Mouse (Mus musculus): ENCODE measurements around the gene Tspan14. TPM values are rescaled to one million over a fixed set of nuclear protein-coding genes. Genes with fewer than 3 reads are reported as not detected.
A peak's percentile ranks its signal among the peaks of the same experiment; 100 is the strongest.

The Tspan14 gene
- 101 and 105 TPM in 2 replicates for polyA plus RNA-seq (2014; fragmentation: Nextera tagmentation; extraction: Ambion mirVana)

DNA sequence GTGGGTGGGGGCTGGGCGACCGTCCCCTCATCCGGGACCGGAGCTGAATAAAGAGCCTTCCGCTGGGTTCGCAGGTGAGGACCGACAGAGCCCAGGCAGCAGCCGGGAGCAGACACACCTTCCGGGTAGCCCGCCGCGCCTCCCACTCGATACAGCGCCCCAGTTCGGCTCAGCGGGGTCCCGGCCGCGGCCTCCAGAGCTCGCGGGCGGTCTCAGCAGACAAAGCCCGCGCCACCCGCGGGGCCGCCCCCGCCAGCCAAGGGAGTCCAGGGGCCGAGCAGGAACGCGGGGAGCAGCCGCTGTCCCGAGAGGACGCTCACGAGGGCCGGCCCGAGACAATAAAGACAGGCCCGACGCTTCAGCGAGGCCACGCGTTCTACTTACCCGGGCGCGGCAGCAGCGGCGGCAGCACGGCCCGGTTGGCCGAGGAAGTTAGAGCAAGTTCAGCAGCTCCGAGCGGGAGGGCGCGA is at the start of gene Tspan14:
Gene Tspan14 (minus strand): TSS at position 416 of the 470 bp plus-strand sequence.
- H3K4me2 ChIP-seq (ENCODE audit: low read length): peak within 1 kb of the TSS; percentile 89
- no peaks in the 10 kb centered on the region for H3K9me3 ChIP-seq (replicated peaks; ENCODE audit: control insufficient read depth, low read length)
- 1% methylated on average over 50 of the region's 54 CpGs for WGBS
- H3K4me3 ChIP-seq (ENCODE audit: low read depth, low read length): peak within 1 kb of the TSS; percentile 92
- DNase-seq (ENCODE audit: low spot score): no peak
- H3K27me3 ChIP-seq (replicated peaks; ENCODE audit: control insufficient read depth, insufficient read depth, low read length): no peaks in the 10 kb centered on the region
- ATAC-seq: no peak
- peak within 1 kb of the TSS; percentile 93 for H3K9ac ChIP-seq (ENCODE audit: low read length)
- H3K4me1 ChIP-seq (ENCODE audit: control insufficient read depth, insufficient read depth, low read length): peaks cover 28% of the 10 kb centered on the region
- H3K27ac ChIP-seq (ENCODE audit: low read depth, low read length): peak within 1 kb of the TSS; percentile 87
- no peaks in the 10 kb centered on the region for H3K36me3 ChIP-seq (ENCODE audit: control insufficient read depth, insufficient read depth, low read length)

DNA sequence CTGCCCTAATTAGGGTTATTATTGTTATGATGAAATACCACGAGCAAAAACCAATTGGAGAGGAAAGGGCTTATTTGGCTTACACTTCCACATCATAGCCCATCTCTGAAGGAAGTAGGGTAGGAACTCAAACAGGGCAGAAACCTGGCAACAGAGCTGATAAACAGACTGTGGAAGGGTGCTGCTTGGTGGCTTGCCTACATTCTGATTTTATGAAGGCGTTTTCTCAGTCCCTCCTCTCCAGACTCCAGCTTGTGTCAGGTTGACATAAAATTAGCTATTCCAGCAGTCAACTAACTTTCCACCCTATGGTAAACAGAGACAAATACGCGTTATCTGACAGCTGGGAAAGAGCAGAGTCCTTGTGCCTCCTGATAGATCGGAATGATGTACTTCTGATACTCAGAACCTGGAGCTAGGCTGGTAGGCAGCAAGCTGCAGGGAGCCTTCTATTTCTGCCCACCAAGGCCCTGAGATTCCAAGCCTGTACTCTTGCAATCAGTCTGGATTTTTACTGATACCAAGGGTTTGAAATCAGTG is 48.2 kb upstream of the Tspan14 start:
- Histone ChIP-seq H3K27ac (ENCODE audit: low read depth, low read length) (no peak overlapping the region), H3K9me3 (replicated peaks; ENCODE audit: control insufficient read depth, low read length) (no peaks in the 10 kb centered on the region), H3K36me3 (ENCODE audit: control insufficient read depth, insufficient read depth, low read length) (no peaks in the 10 kb centered on the region), H3K27me3 (replicated peaks; ENCODE audit: control insufficient read depth, insufficient read depth, low read length) (no peaks in the 10 kb centered on the region), H3K4me1 (ENCODE audit: control insufficient read depth, insufficient read depth, low read length) (peaks cover 3% of the 10 kb centered on the region; the same call in 1 of the 2 replicates), H3K9ac (ENCODE audit: low read length) (no peak overlapping the region), H3K4me2 (ENCODE audit: low read length) (no peak overlapping the region), H3K4me3 (ENCODE audit: low read depth, low read length) (no peak overlapping the region)
- ATAC-seq: no peak
- no peak for DNase-seq (ENCODE audit: low spot score)
- 72% methylated on average over 5 of the region's 5 CpGs for WGBS

DNA sequence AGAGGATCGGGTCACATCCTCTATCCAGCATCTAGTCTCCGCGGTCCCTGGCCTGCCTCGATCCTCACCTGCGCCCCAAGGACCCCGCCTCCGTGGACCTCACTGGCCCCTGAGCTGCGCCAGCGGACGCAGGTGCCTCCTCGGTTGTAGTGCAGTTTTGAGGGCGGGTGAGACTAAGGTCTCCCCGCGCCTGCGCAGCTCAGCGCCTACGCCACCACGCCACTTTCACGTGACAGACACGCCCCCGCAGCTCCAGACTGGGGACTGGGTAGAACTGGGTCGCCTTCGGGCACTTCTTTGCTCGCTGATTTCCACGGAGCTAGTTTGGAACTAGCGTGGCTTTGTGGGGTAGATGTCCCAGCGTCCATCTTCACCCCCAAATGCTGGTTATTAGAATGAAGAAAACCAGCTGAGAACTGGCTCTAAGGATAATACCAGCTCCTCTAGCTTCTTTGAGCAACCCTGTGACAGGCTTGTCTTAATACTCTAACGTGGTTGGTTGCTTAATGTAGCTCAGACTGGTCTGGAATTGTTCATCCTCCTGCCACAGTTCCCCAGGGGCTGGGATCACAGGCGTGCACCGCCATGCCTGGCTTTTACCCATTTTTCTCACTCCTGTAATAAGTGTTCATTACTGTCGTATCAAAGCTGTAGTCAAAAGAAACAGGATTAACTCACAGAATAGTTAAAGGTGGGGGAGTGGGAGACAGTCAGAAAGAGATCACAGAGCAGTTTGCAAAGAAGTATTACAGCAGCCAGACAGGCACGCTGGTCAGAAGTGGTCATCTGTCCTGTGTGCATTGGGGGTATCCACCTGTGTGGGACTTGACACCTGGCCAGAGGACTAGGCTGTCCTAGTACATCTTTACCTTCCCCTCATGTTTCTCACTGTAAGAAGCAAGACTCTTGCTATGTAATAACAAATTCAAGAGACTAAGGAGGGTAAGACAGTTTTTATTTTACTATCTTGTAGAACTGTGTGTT is 47.3 kb upstream of the Tspan14 start, which contains the start of gene Fam213a:
Gene Fam213a (minus strand): TSS at position 159 of the 984 bp plus-strand sequence.
- DNase-seq (ENCODE audit: low spot score) (peak; percentile 95), ATAC-seq (peak; percentile 99)
- no peaks in the 10 kb centered on the region for H3K27me3 ChIP-seq (replicated peaks; ENCODE audit: control insufficient read depth, insufficient read depth, low read length)
- H3K4me2 ChIP-seq (ENCODE audit: low read length): peak within 1 kb of the TSS; percentile 88
- no peaks in the 10 kb centered on the region for H3K36me3 ChIP-seq (ENCODE audit: control insufficient read depth, insufficient read depth, low read length)
- H3K9ac ChIP-seq (ENCODE audit: low read length): peak within 1 kb of the TSS; percentile 83
- H3K27ac ChIP-seq (ENCODE audit: low read depth, low read length): peak within 1 kb of the TSS; percentile 49
- H3K4me1 ChIP-seq (ENCODE audit: control insufficient read depth, insufficient read depth, low read length): peaks cover 3% of the 10 kb centered on the region; the same call in 1 of the 2 replicates
- WGBS: under 1% methylated on average over 32 of the region's 32 CpGs
- H3K4me3 ChIP-seq (ENCODE audit: low read depth, low read length): peak within 1 kb of the TSS; percentile 59
- H3K9me3 ChIP-seq (replicated peaks; ENCODE audit: control insufficient read depth, low read length): no peaks in the 10 kb centered on the region

DNA sequence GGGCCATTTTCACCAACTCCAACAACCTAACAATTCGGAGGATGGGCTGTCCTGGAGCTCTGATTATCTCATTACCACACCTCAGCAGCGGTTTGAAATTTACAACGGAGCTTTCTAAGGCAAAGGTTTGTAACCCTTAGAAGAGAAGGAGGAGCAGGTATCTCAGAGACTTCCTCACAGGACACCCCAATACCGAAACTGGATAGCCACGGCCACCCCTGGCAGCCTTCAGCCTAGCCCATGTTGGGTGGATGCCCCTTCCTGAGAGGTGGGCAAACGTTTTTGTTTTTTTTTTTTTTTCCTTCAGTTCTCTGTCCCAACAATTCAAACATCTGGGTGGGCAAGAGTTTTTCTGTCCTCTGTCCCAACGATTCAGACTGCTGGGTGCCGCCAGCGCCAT is 46.5 kb upstream of the Tspan14 start:
- H3K4me3 ChIP-seq (ENCODE audit: low read depth, low read length): peak overlapping the region; percentile 59
- 0 out of 2 replicates have a peak, but pooled peaks have one; percentile 0 for ATAC-seq
- no peaks in the 10 kb centered on the region for H3K36me3 ChIP-seq (ENCODE audit: control insufficient read depth, insufficient read depth, low read length)
- 16% methylated on average over 9 of the region's 9 CpGs for WGBS
- no peaks in the 10 kb centered on the region for H3K9me3 ChIP-seq (replicated peaks; ENCODE audit: control insufficient read depth, low read length)
- DNase-seq (ENCODE audit: low spot score): no peak
- H3K27ac ChIP-seq (ENCODE audit: low read depth, low read length): peak overlapping the region; percentile 49; the same call in 1 of the 2 replicates
- H3K4me2 ChIP-seq (ENCODE audit: low read length): peak overlapping the region; percentile 88
- peak overlapping the region; percentile 83 for H3K9ac ChIP-seq (ENCODE audit: low read length)
- H3K4me1 ChIP-seq (ENCODE audit: control insufficient read depth, insufficient read depth, low read length): peaks cover 3% of the 10 kb centered on the region; the same call in 1 of the 2 replicates
- H3K27me3 ChIP-seq (replicated peaks; ENCODE audit: control insufficient read depth, insufficient read depth, low read length): no peaks in the 10 kb centered on the region

DNA sequence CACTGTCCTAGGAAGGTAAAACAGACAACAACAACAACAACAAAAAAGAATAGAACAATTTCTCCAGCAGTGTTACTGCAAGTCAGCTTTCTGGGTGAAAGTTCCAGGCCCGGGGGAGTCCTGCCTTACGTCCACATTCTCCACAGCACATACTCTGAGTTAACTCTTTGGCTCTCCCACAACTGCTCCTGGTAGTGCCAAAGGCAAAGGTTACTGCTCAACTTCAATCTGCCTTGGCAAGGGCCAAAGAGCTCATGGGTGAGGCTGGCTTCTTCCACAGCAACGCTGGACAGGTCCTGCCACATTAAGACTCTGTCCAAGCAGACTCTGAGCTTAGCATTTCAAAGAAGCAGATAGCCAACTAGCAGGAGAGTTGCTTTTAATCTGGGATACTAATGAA is 45.3 kb upstream of the Tspan14 start:
- 87% methylated on average over 3 of the region's 3 CpGs for WGBS
- no peak overlapping the region for H3K4me3 ChIP-seq (ENCODE audit: low read depth, low read length)
- H3K36me3 ChIP-seq (ENCODE audit: control insufficient read depth, insufficient read depth, low read length): no peaks in the 10 kb centered on the region
- H3K27me3 ChIP-seq (replicated peaks; ENCODE audit: control insufficient read depth, insufficient read depth, low read length): no peaks in the 10 kb centered on the region
- H3K9me3 ChIP-seq (replicated peaks; ENCODE audit: control insufficient read depth, low read length): no peaks in the 10 kb centered on the region
- H3K9ac ChIP-seq (ENCODE audit: low read length): no peak overlapping the region
- no peak overlapping the region for H3K4me2 ChIP-seq (ENCODE audit: low read length)
- no peak for ATAC-seq
- no peak overlapping the region for H3K27ac ChIP-seq (ENCODE audit: low read depth, low read length)
- no peak for DNase-seq (ENCODE audit: low spot score)
- peaks cover 3% of the 10 kb centered on the region; the same call in 1 of the 2 replicates for H3K4me1 ChIP-seq (ENCODE audit: control insufficient read depth, insufficient read depth, low read length)

DNA sequence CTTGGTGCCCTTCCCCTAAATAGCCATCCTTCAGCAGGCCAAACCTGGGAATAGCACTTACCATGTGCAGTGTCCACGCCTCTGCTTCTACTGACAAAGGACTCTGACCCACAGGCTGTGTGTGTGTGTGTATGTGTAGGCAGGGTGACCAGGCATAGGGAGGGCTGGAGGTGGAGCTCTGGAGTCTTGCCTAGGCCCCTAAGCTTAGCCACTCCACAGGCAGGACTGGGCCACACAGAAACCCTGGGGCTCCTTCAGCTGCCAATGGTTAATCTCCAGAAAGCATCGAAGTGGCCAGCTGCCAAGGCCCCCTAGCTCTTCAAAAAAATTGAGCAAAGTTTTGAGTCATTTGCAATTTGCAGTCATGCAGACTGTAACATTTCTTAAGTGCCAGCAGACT is 41.5 kb upstream of the Tspan14 start:
- H3K9ac ChIP-seq (ENCODE audit: low read length): no peak overlapping the region
- 65% methylated on average over 2 of the region's 2 CpGs for WGBS
- DNase-seq (ENCODE audit: low spot score) (no peak), ATAC-seq (peak; percentile 47; the same call in 1 of the 2 replicates)
- no peaks in the 10 kb centered on the region for H3K9me3 ChIP-seq (replicated peaks; ENCODE audit: control insufficient read depth, low read length)
- no peak overlapping the region for H3K27ac ChIP-seq (ENCODE audit: low read depth, low read length)
- peaks cover 12% of the 10 kb centered on the region; the same call in 1 of the 2 replicates for H3K4me1 ChIP-seq (ENCODE audit: control insufficient read depth, insufficient read depth, low read length)
- no peaks in the 10 kb centered on the region for H3K36me3 ChIP-seq (ENCODE audit: control insufficient read depth, insufficient read depth, low read length)
- no peaks in the 10 kb centered on the region for H3K27me3 ChIP-seq (replicated peaks; ENCODE audit: control insufficient read depth, insufficient read depth, low read length)
- no peak overlapping the region for H3K4me2 ChIP-seq (ENCODE audit: low read length)
- no peak overlapping the region for H3K4me3 ChIP-seq (ENCODE audit: low read depth, low read length)

DNA sequence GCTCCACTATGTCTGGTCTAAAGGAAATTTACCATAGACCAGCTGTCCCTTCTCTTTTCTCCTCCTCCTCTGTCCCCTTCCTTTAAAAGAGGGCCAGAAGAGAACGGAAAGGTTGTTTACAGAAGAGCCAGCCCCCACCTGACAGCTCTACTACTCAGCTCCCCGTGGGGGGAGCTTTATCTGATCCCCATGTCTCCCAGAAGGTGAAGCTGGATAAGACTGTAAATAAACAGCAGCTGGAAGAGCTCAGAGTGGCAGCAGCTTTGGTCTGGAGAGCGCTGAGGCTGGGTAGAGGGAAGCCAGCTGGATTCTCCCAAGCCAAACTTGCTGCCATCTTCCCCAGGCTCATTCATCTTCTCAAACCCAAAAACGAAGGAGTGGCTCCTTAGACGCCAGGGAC is 41.0 kb upstream of the Tspan14 start:
- no peak for ATAC-seq
- Histone ChIP-seq H3K4me2 (ENCODE audit: low read length) (no peak overlapping the region), H3K4me3 (ENCODE audit: low read depth, low read length) (no peak overlapping the region), H3K9me3 (replicated peaks; ENCODE audit: control insufficient read depth, low read length) (no peaks in the 10 kb centered on the region), H3K27me3 (replicated peaks; ENCODE audit: control insufficient read depth, insufficient read depth, low read length) (no peaks in the 10 kb centered on the region), H3K36me3 (ENCODE audit: control insufficient read depth, insufficient read depth, low read length) (no peaks in the 10 kb centered on the region), H3K4me1 (ENCODE audit: control insufficient read depth, insufficient read depth, low read length) (peaks cover 10% of the 10 kb centered on the region; the same call in 1 of the 2 replicates), H3K9ac (ENCODE audit: low read length) (no peak overlapping the region), H3K27ac (ENCODE audit: low read depth, low read length) (no peak overlapping the region)
- no peak for DNase-seq (ENCODE audit: low spot score)
- WGBS: 50% methylated on average over 5 of the region's 5 CpGs

DNA sequence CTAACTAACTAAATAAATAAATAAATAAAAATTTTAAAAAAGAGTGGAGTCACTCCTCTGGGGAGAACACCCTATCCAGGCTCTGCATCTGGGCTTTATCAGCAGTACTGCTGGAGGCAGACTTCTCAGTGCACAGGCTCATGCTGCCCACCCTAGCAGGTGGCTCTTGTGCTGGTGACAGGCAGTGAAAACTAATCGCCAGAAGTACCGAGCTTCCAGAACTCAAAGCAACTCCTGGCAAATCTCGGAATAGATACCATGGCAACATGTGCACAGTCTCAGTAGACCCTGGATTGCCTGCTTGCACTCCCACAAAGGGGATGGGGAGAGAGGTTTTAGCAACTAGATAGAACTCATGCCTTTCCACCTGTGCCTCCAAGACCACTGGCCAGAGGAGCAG is 40.3 kb upstream of the Tspan14 start:
- ATAC-seq (no peak), DNase-seq (ENCODE audit: low spot score) (no peak)
- H3K27ac ChIP-seq (ENCODE audit: low read depth, low read length): no peak overlapping the region
- H3K36me3 ChIP-seq (ENCODE audit: control insufficient read depth, insufficient read depth, low read length): 0 out of 2 replicates have a peak, but pooled peaks cover 6% of the 10 kb centered on the region
- H3K9me3 ChIP-seq (replicated peaks; ENCODE audit: control insufficient read depth, low read length): no peaks in the 10 kb centered on the region
- no peak overlapping the region for H3K9ac ChIP-seq (ENCODE audit: low read length)
- WGBS: 42% methylated on average over 3 of the region's 3 CpGs
- peaks cover 10% of the 10 kb centered on the region; the same call in 1 of the 2 replicates for H3K4me1 ChIP-seq (ENCODE audit: control insufficient read depth, insufficient read depth, low read length)
- no peak overlapping the region for H3K4me3 ChIP-seq (ENCODE audit: low read depth, low read length)
- no peak overlapping the region for H3K4me2 ChIP-seq (ENCODE audit: low read length)
- no peaks in the 10 kb centered on the region for H3K27me3 ChIP-seq (replicated peaks; ENCODE audit: control insufficient read depth, insufficient read depth, low read length)
